Mouse (Mus musculus) layer of hippocampus, postnatal 36 days (tissue): ENCODE measurements around the gene Ift122. TPM values are rescaled to one million over a fixed set of nuclear protein-coding genes. Genes with fewer than 3 reads are reported as not detected.
"Not testable (repeated sequence)": the region's sequence is repeated elsewhere in the genome, so short reads cannot be mapped to it uniquely, and the experiment has no call there.

Source experiments
- DNase-seq, 2 experiments: peaks; one replicate each; pipeline ENCODE4 v3.0.0; 2022
- total RNA-seq, 2 experiments: library from RNA; stranded (reverse); gene quantifications; 2 replicates each; pipeline ENCODE4 v1.2.3; 2021

The Ift122 gene
- 10 to 100 TPM; 31.6 to 35.3 TPM for total RNA-seq

DNA sequence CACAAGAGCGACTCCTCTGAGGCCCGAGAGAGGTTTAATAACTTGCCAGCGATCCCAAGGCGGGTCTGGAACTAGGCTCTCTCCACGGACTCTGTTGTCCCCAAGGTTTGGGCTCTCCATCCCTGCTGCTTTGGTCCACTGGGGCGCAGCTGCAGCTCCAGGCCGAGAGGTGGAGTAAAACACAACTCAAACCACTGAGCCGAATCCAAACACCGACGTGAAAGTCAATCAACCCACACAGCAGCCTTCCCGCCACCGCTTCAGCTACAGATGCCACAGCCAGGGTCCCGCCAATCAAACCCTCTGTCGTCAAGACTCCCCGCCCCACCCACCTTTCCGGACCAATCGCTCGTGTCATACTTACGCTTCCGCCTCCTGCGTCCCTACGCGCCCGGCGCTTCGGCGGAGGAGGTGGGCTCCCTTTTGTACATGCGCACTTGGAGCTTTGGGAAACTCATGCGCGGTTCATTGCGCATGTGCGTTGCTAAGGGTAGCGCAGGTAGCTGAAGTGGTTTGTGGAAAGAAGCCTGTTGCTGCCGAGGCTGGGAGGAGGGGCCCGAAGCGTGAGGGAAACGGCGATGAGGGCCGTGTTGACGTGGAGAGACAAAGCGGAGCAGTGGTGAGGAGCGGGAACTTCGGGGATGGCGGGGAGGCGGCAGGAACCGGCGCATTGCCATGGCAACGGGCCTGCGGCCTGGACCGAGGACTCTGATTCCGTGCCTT, at the start of gene Ift122, which contains the start of gene Mbd4:
TSS of gene Ift122 (plus strand) at position 380 of the 723 bp plus-strand sequence.
TSS of gene Mbd4 (minus strand) at position 281 of the 723 bp plus-strand sequence.
- DNase-seq, result peak; percentile 98 to 99

DNA sequence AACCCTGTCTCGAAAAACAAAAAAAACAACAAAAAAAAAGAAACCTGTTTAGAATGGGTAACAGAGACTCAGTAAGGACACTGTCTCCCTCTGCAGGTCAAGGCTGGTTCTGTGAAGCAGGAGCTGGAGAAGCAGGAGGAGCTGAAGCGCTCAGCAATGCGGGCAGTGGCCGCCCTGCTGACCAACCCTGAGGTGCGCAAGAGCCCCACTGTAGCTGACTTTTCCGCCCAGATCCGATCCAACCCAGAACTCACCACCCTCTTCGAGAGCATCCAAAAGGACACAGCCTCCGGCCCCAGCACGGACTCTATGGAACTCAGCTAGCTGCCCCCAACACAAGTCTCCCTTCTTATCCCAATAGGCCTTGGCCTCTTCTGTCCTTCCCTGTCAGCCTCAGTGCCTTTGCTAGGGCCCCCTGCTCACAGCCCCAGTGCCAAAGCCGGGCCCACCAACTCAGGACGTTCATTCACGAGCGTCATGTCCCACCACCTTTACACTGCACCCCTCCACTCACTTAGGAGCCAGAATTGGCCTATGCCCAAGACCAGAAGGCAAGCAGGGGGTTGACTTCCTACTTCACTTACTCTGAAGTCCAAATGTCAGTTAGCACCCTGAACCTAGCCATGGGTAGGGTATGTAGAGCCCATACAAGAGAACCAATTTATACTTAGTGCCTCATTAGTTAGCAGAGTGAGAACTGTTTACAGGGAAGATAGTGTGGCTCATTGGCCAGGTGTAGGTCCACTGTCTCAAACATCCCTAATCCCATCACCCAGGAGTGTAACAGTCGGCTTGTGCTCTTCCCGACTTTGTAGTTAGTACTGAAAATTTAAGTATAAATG, 49.5 kb upstream of the Ift122 start:
- peak; percentile 60 to 68 for DNase-seq

DNA sequence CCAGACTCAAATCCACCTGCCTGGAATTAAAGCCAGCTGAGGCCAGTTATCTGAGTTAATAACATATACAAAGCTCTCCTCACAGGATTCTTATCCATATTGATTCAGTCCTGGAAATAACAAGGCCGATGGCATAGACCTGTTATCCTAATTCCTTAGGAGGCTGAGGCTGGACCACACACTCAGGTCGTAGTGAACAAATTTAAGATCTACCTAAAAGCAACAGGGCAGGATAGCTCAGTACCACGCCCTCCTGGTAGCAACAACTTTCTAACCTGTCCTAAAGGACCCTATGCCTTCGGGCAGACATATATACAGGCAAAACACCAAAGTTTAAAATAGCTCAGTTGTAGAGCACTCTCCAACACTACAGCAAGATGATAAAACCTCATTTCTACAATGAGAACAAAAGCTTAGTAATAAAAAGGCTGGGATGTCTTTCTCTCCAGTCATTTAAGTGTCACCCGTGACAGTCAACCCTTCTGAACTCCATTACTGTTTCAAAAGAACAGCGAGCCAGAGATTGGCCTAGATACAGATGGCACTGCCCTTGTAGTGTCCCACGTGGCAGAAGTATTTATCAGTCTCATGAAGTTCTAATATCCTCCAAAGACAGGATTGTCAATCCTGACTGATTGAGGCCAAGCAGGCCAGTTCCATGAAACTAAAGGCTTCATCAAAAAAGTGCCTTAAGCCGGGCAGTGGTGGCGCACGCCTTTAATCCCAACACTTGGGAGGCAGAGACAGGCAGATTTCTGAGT, 48.7 kb upstream of the Ift122 start:
- DNase-seq, result no peak

DNA sequence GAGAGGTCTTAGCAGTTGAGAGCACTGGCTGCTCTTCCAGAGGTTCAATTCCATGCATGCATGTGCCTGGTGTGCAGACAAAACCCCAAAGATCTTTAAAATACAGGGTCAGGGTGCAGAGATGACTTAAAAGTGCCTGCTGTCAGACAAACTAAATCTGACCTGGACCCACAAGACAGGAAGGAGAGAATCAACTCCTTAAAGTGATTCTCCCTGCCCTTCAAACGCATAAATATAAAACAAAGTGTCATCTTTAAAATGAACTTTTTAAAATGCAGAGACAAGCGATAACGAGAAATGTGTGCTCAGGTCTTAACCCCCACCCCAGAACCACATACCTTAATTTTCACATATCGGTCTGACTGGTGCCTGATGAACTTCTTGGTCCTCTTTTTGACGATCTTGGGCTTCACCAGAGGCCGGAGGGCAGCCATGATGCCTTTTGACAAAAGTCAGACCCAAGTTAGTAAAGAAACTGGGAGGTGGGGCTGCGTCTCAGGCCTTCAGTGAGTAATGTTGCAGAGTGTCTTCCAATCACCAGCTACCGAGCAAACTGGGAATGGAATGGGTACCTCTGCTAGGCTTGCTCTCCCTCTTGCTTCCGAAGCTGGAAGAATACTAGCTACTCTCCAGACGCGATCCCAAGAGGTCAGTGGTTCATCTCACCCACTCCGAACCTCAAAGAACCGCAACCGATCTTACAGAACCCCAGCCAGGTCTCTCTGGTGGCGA, 45.6 kb upstream of the Ift122 start:
- no peak for DNase-seq

DNA sequence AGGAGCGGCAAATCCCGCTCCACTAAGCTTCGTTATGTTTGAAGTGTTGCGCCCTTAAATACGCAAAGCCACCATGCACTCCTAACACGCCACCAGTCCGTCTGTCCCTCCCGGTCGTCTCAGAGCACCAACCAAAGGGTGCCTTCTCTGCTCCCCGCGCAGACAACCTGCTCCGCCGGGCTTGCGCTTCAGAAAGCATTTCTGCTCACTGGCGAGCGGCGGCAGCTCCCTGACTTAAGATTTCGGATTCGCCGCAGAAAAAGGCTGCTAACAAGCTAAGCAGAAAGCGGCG, 45.1 kb upstream of the Ift122 start:
- no peak for DNase-seq

DNA sequence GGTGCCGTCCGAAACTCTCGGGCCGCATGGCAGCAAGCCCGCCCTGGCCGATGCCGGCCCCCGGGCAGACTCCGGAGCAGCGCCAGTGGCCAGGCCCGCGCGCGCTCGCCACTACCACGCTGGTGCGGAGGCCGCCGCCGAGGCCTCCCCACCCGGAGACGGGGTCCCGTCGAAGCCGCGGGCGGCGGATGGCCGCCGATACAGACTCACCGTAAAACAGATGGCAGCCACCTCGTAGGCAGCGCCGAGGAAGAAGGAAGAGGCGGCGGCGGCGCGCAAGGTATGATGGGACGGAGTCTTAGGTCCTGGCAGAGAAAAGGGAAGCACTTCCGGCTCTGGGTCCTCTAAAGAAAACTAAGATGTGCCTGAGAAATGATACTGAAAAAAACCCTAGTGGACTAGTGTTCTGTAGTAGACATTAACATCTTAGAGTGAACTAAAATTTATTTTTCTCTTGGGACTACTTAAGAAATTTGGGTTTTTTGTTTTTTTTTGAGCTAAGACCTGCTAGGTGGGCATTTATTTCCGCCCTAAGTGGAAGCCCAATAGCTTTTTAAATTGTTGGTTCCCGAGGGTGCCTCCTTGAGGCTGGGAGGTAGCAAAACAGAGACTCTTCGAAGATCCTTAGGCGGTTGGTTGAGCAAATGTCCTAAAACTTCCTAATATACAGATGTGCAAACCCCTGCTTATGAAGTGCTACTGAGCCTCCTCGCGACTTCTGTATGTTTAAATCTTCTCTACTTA, 44.6 kb upstream of the Ift122 start, which contains the start of gene Rpl32:
TSS of gene Rpl32 (minus strand) at position 260 of the 744 bp plus-strand sequence.
- peak; percentile 86 to 87 for DNase-seq

DNA sequence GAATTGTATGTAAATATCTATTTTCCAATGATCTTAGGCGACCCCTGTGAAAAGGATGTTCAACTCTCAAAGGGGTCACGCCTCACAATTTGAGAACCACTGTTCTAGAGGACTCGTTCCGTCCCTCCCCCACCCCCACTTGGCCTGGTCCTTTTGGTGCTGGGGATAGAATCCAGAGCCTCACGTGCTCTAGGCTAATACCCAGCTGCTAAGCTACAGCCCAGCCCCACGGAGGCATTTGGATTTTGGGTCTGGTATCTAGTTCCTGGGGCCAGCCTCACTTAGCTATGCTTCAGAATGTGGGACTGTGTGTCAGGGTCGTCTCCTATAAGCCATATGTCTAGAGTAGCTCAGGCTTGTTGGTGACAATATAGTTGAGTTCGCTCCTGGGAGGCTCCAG, 41.7 kb upstream of the Ift122 start:
- no peak for DNase-seq

DNA sequence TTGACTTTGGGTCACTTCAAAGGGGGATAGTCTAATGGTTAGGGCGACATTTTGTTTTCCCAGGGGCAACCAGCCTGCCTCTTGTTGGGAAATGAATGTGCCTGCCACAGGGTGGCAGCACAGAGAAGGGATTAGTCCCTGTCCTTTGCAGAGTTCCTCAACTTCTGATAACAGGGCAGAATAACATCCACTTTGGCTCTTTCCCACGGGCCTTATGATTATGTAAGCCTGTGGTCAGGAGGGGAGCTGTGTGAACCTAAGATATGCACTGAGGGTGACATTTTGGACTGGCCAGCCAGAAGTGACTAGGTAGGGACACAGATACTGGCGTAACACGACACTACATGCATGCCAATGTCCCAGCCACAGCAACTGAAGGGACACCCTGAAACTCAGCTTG, 39.2 kb upstream of the Ift122 start:
- peak; percentile 35 to 46 for DNase-seq

DNA sequence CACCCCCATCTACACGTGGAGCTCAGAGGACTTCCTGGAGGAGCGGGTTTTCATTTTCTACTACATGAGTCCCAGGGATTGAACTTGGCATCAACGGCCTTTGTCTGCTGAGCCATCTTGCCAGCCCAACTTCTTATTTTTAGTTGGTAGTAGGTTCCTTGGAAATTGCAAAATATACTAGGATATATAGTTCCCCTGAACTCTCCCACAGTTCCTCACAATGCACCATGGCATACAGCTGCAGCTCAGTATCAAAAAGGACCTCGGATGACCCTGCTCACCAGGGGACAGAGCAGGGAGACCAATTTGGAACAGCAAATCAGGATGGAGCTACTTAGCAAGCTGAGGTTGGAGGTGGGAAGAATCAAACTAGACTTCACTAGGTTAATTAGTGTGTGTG, 38.2 kb upstream of the Ift122 start:
- no peak for DNase-seq

DNA sequence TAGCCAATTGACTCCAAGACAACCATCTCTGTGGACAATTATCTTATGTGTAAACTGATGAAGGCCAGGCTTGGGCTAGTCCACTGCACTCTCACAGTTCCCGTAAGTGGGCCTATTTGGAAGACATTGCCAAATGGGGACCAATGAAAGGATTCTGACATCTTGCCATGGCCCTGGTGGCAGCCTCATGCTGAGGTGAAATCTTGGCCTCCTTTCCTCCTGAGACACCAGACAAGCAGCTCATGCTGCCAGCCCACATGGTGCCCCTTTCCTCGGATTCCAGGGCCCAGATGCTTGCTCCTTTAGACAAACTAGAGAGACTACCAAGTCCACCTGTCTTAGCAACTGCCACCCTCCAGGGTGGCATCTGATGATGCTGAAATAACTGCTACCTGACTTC, 35.1 kb upstream of the Ift122 start:
- DNase-seq, result no peak

DNA sequence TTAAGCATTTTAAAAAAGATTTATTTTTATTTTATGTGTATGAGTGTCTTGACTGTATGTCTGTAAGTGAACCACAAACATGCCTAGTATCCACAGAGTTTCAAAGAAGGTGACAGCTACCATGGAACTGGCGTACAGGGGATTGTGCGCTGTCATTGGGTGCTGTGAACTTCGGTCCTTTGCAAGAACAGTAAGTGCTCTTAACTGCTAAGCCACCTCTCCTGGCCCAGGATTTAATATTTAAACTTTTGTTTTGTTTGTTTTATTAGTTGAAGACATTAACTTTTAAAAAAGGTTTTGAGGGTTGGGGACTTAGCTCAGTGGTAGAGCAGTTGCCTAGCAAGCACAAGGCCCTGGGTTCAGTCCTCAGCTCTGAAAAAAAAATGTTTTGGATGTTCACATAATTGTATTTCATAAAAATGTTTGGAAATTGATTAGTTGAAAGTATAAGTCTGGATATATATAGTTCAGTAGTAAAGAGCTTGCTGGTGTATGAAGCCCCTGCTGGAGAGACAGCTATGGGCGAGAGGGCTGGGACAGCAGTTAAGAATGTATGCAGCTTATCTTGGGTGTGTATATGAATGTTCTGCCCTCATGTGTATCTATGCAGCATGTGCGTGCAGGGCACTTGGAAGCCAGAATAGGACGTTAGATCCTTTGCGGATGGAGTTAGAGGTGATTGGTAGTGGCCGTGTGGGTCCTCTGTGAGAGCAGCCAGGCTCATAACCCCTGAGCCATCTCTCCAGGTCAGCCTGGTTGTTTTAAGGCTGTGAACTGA, 31.9 kb upstream of the Ift122 start:
- DNase-seq, result no peak

DNA sequence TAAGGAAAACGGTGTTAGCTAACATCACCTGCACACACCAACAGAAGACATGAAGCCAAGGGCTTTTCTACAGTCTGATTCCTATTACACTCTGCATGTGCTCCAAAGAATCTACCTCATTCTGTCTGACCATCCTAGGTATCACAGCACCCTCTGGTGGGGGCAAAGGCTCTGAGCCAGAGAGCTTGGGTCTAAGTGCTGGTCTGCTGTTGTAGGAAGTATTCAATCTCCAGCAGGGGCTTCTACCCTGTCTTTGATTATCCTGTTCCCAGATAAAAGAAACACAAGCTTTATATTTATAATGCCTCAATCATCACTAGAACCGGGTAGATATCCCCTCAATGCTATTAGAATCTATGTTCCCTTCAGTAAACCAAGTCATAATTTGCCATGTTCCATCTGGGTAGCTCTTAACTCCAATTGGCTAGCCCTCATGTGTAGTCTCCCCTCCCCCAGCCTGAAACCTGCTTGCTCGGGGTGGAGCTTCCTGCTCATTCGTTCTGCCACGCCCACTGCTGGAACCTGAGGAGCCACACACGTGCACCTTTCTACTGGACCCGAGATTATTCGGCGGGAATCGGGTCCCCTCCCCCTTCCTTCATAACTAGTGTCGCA, 29.3 kb upstream of the Ift122 start:
- DNase-seq, result not testable (repeated sequence)

DNA sequence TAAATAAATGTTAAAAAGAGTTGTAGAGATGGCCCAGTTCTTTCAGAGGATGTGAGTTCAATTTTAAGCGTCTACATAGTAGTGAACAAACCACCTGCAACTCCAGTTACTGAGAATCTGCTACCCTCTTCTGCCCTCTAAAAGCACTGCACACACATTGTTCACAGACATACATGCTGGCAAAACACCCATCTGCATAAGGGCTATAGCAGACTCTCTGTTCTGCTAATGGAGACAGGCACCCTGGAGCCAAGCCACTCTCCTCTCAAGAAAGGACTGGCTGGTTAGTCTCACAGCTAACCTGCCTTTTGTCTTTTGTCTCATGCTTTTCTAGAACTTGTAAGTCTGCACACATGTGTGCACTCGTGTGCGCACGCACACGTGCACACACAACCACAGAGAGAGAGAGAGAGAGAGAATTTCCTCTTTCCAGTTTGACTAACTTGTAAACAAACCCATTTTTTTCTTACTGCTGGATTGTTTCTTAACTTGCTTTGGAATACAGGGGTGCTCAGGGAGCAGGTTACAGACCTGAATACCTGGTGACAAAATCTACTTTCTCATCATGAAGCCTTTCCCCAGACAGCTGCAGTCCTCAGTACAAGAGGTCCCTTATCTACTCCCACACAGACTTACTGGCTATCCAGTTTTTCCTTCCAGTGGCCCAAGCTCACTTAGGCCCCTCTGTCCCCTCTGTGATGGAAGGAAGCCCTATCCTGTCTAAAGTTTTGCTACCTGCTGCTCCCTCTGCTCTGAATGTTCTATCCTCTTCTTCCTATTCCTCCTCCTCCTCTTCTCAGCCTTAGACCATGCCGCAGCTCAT, 22.3 kb upstream of the Ift122 start:
- no peak for DNase-seq

DNA sequence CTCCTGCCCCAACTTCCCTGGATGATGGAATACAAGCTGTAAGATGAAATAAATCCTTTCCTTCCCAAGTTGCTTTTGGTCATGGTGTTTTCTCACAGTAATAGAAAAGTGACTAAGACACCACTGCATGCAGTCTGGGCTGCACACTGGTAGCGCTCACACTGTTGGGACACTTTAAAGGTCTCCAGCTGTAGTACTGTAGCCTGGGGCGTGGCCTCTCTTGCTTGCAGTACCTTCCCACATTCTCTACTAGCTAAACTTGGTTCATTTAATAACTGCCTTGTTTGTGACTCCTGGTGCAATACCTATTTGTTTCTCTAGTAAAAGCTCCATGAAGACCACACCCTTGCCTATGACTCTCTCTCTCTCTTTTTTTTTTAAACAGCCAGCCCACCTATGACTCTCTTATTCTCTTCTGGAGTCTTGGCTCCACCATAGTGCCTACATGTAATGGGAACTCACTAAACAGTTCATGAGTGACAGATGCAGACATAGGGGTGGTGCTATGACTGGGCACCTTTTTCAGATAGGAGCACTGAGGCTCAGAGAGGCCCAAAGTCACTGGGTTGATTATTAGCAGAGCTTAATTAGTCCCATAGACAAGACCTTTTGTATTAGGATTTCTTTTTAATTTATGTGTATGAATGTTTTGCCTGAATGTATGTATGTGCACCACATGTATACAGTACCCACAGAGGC, 21.0 kb upstream of the Ift122 start:
- DNase-seq, result no peak

DNA sequence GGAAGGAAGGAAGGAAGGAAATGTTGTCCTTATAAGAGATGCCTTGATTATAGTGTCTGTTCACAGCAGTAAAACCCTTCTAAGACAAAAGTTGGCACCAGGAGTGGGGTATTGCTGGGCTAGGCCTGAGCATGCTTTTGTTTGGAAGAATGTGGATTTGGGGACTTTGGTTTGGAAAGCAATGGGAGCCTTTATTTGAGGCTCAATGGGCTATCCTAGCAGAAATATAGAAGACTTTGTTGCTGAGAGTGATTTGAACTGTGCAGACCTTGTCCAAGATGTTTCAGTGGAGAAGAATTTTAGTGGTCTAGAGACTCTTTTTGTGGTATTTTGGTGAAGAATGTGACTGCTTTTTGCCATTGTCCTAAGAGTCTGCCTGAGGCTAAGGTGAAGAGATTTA, 19.4 kb upstream of the Ift122 start:
- DNase-seq, result no peak

DNA sequence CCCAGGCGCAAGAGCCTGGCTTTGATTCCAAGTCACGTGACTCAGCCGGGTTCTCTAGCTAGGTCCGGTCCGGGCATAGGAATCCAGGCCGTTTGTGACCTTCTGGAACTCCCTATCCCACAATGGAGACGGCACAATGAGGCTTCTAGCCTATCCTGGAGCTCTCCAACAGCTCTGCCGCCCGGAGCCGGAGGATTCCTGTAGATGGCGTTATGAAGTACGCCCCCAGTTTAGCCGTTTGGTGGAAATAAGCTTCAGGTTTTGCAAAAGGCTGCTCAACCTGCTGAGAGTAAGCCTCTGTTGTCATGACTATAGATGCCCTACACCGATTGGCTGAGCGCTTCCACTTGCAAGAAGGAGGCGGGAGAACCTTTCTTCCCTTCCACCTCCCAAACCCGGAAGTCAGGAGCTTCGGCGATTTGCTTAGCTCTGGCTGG, 15.1 kb upstream of the Ift122 start, which contains the start of gene Efcab12:
TSS of gene Efcab12 (minus strand) at position 252 of the 437 bp plus-strand sequence.
- peak; percentile 55 to 56 for DNase-seq

DNA sequence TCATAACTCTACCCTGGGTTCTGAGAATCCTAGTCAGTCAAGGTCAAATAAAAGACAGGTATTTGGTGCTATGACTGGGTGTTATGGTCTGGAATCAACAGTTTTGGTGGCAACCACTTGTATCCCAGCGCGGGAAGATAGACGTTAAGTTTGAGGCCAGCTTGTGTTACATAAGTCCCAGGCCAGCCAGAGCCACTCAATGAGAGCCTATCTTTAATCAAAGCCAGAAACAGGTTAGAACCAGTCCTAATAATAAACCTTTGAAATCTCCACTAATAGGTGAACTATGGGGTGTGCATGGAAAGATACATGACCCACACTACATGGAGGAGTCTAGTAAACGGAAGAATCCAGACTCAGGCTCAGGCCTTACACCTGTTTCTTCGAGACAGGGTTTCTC, 14.5 kb upstream of the Ift122 start:
- no peak for DNase-seq

DNA sequence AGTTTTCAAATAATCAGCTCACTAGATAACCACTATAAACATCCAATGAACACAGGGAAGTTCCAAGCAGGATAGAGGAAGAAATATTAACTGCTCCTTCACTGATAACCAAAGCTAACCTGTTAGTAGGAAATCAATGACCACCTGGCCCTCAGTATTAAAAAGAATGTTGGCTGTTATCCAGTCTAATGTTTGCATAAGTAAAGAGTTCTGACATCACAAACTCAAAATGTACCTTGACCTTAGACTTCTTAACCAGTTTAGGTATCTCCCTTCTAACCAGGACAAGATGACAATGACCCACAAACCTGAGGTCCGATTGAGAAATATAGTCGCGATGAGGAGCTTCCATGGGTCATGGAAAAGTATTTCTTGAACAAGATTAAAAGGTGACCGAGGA, 8.3 kb upstream of the Ift122 start:
- no peak for DNase-seq
